Mouse (Mus musculus): ENCODE data around the gene Tecta. TPM values are rescaled to one million over a fixed set of nuclear protein-coding genes. Genes with fewer than 3 reads are reported as not detected.

Gene Tecta
- polyA plus RNA-seq, 1 experiment, result not detected

DNA sequence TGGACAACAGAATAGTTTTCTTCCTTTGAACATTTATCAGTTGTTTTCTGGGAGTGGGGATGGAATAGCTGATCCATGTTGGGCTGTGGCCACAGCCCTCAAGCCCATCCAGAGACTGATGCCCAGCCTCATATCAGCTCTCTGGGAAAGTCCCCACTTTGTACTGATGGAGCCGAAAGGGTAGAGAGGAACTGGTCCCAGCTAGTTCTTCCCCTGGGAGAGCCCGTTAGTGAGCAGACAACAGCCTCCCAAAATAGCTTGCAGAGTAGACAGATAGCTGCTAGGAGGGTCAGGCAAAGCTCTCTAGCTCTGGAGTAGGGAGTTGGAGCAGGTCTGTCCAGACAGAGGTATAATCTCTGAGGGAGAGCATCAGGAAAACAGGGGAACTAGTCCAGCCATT, 3.6 kb downstream of the Tecta start:
- Histone ChIP-seq H3K4me1 (ENCODE audit: control insufficient read depth, insufficient read depth, low read length) (no peaks in the 10 kb centered on the region), H3K27ac (ENCODE audit: insufficient read depth, low read depth, low read length) (no peak overlapping the region), H3K4me3 (ENCODE audit: insufficient read depth, low read depth, low read length) (no peak overlapping the region)
- 80% methylated on average over 2 of the region's 2 CpGs for WGBS
- no peak for TF ChIP-seq CTCF (IDR thresholded peaks at IDR 0.05; ENCODE audit: insufficient read depth, low read depth, low read length)
- no peak for TF ChIP-seq POLR2A (IDR thresholded peaks at IDR 0.05; ENCODE audit: insufficient read depth, low read depth, low read length)

DNA sequence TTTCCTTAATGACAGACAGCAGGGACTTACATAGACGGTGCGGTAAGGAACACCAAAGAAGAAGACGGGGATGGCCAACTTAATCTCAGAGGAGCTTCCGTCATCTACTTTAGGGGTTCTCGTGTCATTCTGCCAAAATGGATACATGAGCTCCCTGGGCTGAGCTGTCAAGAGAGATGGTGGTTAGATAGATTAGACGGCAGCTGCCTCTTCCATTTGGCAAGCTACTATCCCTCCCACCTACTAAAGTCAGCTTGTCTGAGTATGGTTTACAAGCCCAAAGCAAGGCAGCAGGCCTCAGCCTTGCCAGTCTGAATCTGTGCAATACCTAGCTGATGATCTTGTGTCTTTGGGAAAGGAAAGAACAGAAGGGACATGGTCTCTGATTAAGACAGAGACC, 4.8 kb downstream of the Tecta start:
- no peaks in the 10 kb centered on the region for H3K4me1 ChIP-seq (ENCODE audit: control insufficient read depth, insufficient read depth, low read length)
- H3K27ac ChIP-seq (ENCODE audit: insufficient read depth, low read depth, low read length), result no peak overlapping the region
- TF ChIP-seq POLR2A (IDR thresholded peaks at IDR 0.05; ENCODE audit: insufficient read depth, low read depth, low read length) (no peak), CTCF (IDR thresholded peaks at IDR 0.05; ENCODE audit: insufficient read depth, low read depth, low read length) (no peak)
- H3K4me3 ChIP-seq (ENCODE audit: insufficient read depth, low read depth, low read length), result no peak overlapping the region
- whole genome bisulfite sequencing, result 95% methylated on average over 6 of the region's 6 CpGs

DNA sequence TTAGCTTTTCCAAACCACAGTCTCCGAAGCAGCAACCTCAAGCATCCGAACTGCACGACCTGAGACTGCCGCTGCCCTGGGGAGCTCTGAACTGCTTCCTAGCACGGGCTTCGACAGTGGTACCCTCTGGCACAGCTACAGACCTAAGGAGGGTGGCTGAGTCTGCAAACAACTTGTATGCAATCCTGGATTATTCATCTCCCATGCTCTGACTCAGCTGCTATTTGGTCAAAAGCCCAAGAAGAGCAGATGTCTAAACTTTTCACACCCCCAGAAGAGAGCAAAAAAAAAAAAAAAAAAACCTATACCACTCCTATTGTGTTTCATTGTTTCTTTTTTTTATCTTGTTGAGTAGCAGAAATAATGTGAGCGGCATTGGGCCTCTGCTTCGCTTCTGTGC, 5.4 kb downstream of the Tecta start:
- H3K4me3 ChIP-seq (ENCODE audit: insufficient read depth, low read depth, low read length), result no peak overlapping the region
- H3K4me1 ChIP-seq (ENCODE audit: control insufficient read depth, insufficient read depth, low read length), result no peaks in the 10 kb centered on the region
- no peak for TF ChIP-seq POLR2A (IDR thresholded peaks at IDR 0.05; ENCODE audit: insufficient read depth, low read depth, low read length)
- TF ChIP-seq CTCF (IDR thresholded peaks at IDR 0.05; ENCODE audit: insufficient read depth, low read depth, low read length), result no peak
- WGBS, result 88% methylated on average over 8 of the region's 8 CpGs
- H3K27ac ChIP-seq (ENCODE audit: insufficient read depth, low read depth, low read length), result no peak overlapping the region

DNA sequence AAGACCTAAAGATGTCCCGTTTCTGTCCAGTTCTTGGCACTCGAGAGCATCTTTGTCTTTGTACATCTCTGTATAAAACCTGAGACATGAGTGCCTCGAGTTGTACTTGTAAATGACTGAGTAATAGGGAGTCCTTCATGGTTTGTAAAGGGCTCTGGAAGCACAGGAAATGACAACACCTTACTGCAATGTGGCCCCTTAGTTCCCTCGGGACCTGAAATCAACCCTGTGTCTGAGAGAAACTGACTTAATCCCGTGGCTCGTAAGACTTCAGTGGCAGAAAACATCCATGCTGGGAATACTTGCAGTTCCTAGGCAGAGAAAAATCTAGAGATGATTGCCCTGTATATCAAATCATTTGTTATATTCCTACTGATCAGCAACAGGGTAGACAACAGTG, 6.8 kb downstream of the Tecta start:
- TF ChIP-seq CTCF (IDR thresholded peaks at IDR 0.05; ENCODE audit: insufficient read depth, low read depth, low read length), result no peak
- TF ChIP-seq POLR2A (IDR thresholded peaks at IDR 0.05; ENCODE audit: insufficient read depth, low read depth, low read length), result no peak
- no peak overlapping the region for H3K27ac ChIP-seq (ENCODE audit: insufficient read depth, low read depth, low read length)
- H3K4me3 ChIP-seq (ENCODE audit: insufficient read depth, low read depth, low read length), result no peak overlapping the region
- WGBS, result 78% methylated on average over 6 of the region's 6 CpGs
- H3K4me1 ChIP-seq (ENCODE audit: control insufficient read depth, insufficient read depth, low read length), result no peaks in the 10 kb centered on the region

DNA sequence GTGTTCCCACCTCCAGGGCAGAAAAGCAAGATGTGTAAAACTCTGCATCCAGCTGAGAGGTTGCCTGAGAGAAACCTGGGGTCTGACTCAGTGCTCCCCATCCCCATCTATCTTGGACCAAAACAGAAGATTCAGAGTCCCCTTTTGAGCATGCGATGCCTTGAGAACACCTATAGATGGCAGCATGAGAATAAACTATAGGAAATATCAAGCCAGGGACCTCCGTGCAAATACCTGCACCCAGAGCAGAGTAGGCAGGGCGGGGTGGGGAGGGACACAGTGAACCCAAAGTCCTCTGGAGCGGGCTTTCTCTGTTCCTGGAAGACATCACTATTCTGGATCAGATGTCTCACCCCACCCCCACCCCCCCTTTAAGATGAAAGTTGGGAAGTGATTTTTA, 11.2 kb downstream of the Tecta start:
- H3K27ac ChIP-seq (ENCODE audit: insufficient read depth, low read depth, low read length), result no peak overlapping the region
- 56% methylated on average over 4 of the region's 4 CpGs for WGBS
- H3K4me1 ChIP-seq (ENCODE audit: control insufficient read depth, insufficient read depth, low read length), result no peaks in the 10 kb centered on the region
- TF ChIP-seq CTCF (IDR thresholded peaks at IDR 0.05; ENCODE audit: insufficient read depth, low read depth, low read length) (no peak), POLR2A (IDR thresholded peaks at IDR 0.05; ENCODE audit: insufficient read depth, low read depth, low read length) (no peak)
- H3K4me3 ChIP-seq (ENCODE audit: insufficient read depth, low read depth, low read length), result no peak overlapping the region

DNA sequence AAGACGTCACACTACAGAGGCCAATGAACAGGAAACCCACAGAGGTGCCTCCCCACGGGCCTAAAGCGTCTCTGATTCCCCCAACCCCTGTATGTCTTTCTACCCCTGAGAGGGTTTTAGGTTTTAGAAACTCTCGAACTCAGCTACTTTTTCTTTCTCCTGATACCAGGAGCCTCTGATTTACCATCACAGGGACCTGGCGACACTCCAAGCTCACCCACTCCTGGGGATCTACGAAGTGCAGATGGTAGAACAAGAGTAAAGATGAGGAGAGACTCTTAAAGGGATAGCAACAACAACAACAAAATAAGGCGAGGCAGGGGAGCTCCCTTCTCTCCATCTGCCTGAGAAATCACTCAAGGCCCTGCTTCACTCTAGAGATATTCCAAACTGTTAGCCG, 12.7 kb downstream of the Tecta start:
- TF ChIP-seq CTCF (IDR thresholded peaks at IDR 0.05; ENCODE audit: insufficient read depth, low read depth, low read length) (no peak), POLR2A (IDR thresholded peaks at IDR 0.05; ENCODE audit: insufficient read depth, low read depth, low read length) (no peak)
- Histone ChIP-seq H3K4me1 (ENCODE audit: control insufficient read depth, insufficient read depth, low read length) (no peaks in the 10 kb centered on the region), H3K4me3 (ENCODE audit: insufficient read depth, low read depth, low read length) (no peak overlapping the region), H3K27ac (ENCODE audit: insufficient read depth, low read depth, low read length) (no peak overlapping the region)
- 79% methylated on average over 8 of the region's 8 CpGs for WGBS

DNA sequence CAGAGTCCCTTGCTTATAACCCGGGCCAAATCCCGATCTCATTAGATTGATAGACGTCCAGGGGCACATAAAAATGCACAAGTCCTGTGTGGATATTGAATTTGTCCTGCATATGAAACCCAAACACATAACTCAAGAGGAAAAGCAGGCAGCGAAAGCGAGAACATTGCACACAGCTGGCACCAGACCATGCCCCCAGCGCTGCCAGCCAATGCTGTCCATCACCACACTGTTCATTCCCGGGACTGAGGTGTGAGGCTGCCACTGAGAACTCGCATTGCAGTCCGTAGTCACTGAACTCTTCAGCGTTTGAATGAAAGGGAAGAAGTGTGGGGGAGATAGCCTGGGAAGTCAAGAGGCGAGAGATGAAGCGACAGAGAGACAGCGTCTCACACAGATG, 14.1 kb downstream of the Tecta start:
- TF ChIP-seq CTCF (IDR thresholded peaks at IDR 0.05; ENCODE audit: insufficient read depth, low read depth, low read length), result no peak
- no peak for TF ChIP-seq POLR2A (IDR thresholded peaks at IDR 0.05; ENCODE audit: insufficient read depth, low read depth, low read length)

DNA sequence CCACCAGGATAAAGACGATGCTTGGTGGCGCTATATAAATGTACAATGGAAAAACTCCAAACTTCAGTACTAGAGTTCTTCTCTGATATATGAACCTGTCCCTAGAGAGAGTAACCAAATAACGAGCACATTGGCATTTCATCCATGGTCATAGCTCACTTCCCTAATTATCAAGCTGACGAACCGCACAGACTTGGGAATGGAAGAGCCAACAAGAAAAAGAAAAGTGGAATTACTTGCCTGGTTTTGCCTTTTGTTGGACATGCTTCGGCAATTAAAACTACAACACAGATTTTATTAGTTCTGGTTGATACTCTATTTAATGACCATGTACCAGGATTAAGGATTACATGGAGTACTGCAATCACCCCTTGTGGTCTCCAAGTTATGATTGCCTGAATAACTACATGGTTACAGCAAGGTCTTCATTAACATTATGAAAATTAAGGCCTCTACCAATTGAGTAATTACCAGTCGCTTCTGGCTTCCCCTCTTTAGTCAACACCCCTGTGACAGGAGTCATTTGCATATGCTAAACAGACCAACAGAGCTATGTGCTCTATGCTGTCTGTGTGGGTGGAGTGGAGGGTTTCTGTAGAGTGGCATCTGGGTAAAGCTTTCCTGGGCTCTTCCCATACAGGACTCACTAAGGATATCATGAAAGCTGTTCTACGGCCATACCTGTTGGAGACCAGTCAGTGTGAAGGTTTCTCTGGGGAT, 16.9 kb downstream of the Tecta start:
- no peaks in the 10 kb centered on the region for H3K4me1 ChIP-seq (ENCODE audit: control insufficient read depth, insufficient read depth, low read length)
- H3K4me3 ChIP-seq (ENCODE audit: insufficient read depth, low read depth, low read length), result no peak overlapping the region
- WGBS, result 42% methylated on average over 8 of the region's 8 CpGs
- no peak overlapping the region for H3K27ac ChIP-seq (ENCODE audit: insufficient read depth, low read depth, low read length)
- TF ChIP-seq POLR2A (IDR thresholded peaks at IDR 0.05; ENCODE audit: insufficient read depth, low read depth, low read length) (no peak), CTCF (IDR thresholded peaks at IDR 0.05; ENCODE audit: insufficient read depth, low read depth, low read length) (no peak)

More for the DNA sequence above, 14.1 kb downstream of the Tecta start:
- Histone ChIP-seq H3K27ac (ENCODE audit: insufficient read depth, low read depth, low read length) (no peak overlapping the region), H3K4me1 (ENCODE audit: control insufficient read depth, insufficient read depth, low read length) (no peaks in the 10 kb centered on the region), H3K4me3 (ENCODE audit: insufficient read depth, low read depth, low read length) (no peak overlapping the region)
- 44% methylated on average over 13 of the region's 13 CpGs for WGBS

DNA sequence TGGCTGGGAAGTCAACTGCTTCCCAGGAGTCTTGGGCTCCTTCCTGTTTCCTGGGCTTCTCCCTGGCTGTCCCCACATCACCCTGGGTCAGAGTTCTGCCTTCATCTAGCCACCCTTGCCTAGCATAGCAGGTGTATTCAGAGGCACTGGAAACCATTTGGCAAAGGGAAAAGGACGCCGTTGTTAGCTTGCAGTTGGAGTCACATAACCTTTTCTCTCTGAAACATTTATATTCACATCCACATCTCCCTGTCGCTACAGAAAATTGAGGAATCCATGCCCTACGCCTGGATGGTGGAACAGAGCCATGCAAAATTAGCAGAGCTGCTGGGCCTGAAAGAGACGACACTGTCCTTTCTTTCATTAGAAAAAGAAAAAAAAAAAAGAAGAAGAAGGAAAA, 17.7 kb downstream of the Tecta start:
- Histone ChIP-seq H3K27ac (ENCODE audit: insufficient read depth, low read depth, low read length) (no peak overlapping the region), H3K4me1 (ENCODE audit: control insufficient read depth, insufficient read depth, low read length) (no peaks in the 10 kb centered on the region)

More for the DNA sequence above, 17.7 kb downstream of the Tecta start:
- TF ChIP-seq POLR2A (IDR thresholded peaks at IDR 0.05; ENCODE audit: insufficient read depth, low read depth, low read length) (no peak), CTCF (IDR thresholded peaks at IDR 0.05; ENCODE audit: insufficient read depth, low read depth, low read length) (no peak)
- WGBS, result 22% methylated on average over 5 of the region's 5 CpGs
- H3K4me3 ChIP-seq (ENCODE audit: insufficient read depth, low read depth, low read length), result no peak overlapping the region

All from olfactory bulb, adult 2 months (tissue).